Mouse (Mus musculus): Measurements from ENCODE around the gene Slc16a10. TPM values are rescaled to one million over a fixed set of nuclear protein-coding genes. Genes with fewer than 3 reads are reported as not detected.

Slc16a10 gene
- total RNA-seq, 4 experiments from 2014 or later = 19.3 to 24.6 (median 19.9) TPM

DNA sequence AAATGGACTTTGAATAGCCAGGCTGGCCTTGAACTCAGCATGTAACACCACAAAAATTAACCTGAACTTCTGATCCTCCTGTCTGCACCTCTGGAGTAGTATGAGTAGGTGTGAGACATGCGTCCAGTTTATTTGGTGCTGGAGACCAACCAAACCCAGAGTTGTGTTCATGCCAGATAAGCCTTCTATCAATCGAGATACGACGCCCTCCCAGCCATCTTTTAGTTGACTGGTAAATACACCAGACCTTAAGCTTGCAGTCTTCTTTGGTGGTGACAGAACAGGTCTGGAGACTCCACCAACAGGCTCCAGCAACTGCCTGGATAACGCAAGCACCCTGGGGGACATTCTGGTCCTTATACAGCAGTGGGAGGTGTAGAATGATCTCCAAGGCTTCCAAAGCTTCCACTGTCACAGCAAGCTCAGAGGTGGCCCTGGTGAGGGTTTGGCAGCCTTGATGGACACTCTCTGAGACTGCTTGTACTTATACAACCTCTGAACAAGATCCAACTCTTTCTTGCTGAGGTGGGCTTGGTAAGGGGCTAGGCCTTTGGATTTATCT, 7.6 kb upstream of the Slc16a10 start:
- no peak for DNase-seq (ENCODE audit: low spot score)

DNA sequence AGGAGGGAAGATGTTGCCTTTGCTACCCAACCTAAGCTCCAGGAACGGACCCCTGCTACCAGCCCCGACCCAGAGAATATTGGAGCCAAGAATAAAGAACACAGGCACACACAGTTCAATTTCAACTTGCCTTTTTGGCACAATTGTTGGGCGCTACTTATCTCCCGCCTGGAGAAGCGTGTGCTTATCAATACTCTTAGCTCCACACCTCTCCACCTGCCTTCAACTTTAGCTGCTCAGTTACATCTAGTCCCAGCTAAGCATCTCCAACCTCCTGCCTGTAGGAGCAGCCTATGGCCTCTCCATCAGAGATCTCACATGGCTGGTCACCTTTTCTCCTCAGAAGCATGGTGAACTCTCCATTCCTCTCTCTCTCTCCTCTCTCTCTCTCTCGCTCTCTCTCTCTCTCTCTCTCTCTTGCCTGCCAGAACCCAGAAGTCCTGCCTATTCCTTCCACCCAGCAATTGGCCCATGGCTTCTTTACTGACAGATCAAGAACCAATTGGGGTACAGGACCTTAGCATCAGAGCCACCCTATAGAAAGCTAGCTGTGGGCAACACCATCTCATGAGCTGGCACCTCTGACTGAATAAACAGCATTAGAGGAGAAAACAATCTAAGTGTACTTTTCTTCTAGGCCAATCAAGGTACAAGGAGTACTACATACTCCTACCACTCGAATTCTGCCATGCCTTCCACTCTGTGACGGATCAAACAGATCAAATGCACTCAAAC, 5.4 kb upstream of the Slc16a10 start:
- DNase-seq (ENCODE audit: low spot score) = no peak

GRCm38 (mm10) chr10:40146451-40146850, 4.4 kb upstream of the Slc16a10 start:
- DNase-seq (ENCODE audit: low spot score) = no peak

DNA sequence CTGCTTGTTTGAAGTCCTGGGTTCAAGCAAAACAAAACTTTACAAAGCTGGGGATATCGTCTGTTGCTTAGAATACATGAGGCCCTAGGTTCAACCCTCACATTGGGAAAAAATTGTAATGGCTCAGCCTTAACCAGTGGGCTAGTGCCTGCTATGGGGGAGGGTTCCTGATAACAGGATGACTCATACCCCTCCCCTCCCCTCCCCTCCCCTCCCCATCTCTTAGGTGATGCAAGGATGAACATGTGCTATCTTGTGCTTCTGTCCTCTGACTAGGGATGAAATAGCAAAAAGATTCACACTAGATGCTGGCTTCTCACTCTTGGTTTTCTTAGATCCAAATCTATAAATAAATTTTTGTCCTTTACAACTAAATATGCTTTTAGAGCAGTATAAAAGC, 2.8 kb upstream of the Slc16a10 start:
- no peak for DNase-seq (ENCODE audit: low spot score)

- DNase-seq (ENCODE audit: low spot score) = peak; percentile 43
Measured at GRCm38 (mm10) chr10:40141016-40141851, 824 bp downstream of the Slc16a10 start.

DNA sequence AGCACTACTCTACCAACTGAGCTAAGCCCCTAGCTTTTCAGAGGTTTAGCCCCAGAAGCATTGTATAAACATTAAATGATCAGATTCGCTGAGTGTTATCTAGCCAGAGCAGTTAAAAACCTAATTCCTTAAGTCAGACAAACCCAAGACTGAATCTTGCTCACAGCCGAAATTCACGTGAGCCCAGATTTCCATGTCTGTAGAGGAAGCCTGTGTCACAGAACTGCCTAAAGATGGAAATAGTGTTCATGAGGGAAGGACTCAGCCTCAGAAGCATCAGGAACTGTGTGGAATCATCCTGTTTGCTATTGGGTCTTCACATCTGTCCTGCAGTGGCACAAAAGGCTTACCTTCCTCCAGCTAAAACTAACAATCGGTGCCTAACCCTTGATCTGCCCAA, 2.4 kb downstream of the Slc16a10 start:
- DNase-seq (ENCODE audit: low spot score) = no peak

- DNase-seq (ENCODE audit: low spot score) = no peak
Measured at GRCm38 (mm10) chr10:40135807-40136778, 6.0 kb downstream of the Slc16a10 start.

GRCm38 (mm10) chr10:40134906-40135305, 7.2 kb downstream of the Slc16a10 start:
- no peak for DNase-seq (ENCODE audit: low spot score)

GRCm38 (mm10) chr10:40133636-40134035, 8.4 kb downstream of the Slc16a10 start:
- no peak for DNase-seq (ENCODE audit: low spot score)

GRCm38 (mm10) chr10:40131690-40132418, 10.2 kb downstream of the Slc16a10 start:
- DNase-seq (ENCODE audit: low spot score) = no peak

- no peak for DNase-seq (ENCODE audit: low spot score)
Measured at GRCm38 (mm10) chr10:40130126-40130525, 11.9 kb downstream of the Slc16a10 start.

GRCm38 (mm10) chr10:40129134-40129533, 12.9 kb downstream of the Slc16a10 start:
- no peak for DNase-seq (ENCODE audit: low spot score)

DNA sequence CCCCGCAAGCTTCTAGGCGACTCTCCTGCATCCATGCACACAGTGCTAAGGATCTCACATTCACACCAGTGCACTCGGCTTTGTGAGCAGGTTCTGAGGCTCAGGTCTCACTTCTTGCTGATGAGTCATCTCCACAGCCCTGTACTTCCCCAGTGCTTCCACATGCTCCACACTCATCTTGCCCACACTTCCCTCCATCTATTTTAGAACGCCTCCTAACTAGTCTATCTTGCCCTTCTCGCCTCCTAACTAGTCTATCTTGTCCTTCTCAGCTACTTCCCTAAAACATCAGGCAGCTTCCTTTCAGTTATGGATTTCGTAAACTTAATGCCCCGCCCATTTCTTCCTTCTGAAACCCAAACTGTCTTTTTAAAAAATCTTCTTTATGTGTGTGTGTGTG, 13.6 kb downstream of the Slc16a10 start:
- no peak for DNase-seq (ENCODE audit: low spot score)

DNA sequence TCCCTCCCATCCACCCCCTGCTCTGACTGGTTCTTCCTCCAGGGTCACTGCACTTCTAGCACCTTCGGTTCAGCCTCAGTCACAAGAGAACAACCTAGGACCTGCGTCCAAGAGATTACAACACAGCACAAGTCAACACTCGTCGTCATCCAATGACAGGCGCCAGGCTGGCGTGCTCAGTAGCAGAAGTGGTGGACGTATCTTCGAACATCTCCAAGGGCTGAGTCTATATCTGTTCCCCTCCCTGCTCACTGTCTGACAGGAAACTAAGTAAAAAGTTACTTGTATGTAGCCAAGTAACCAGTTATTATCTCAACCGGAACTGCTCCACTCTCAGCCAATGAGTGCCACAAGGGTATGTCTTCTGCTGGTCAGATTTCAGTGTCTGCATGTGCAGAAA, 16.9 kb downstream of the Slc16a10 start:
- DNase-seq (ENCODE audit: low spot score) = peak; percentile 61

GRCm38 (mm10) chr10:40124570-40124969, 17.5 kb downstream of the Slc16a10 start:
- no peak for DNase-seq (ENCODE audit: low spot score)

GRCm38 (mm10) chr10:40124096-40124495, 18.0 kb downstream of the Slc16a10 start:
- DNase-seq (ENCODE audit: low spot score) = no peak

DNA sequence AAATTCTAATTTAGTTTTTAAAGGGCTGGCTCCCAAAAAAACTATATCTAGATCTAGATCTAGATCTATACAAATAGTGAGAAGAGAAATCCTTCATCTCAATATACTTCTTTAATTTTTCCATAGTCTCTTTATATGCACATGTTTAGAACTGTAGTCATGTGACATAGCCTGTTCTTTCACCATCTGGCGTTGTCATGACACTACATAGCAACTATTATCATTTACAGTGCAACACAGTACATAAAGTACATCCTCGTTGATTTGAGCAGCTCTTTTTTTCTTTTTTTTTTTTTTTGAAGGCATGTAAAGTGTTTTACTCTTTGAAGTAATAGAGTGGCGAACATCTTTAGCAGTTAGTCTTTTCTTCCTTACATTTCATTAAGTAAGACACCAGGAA, 22.6 kb downstream of the Slc16a10 start:
- no peak for DNase-seq (ENCODE audit: low spot score)

- DNase-seq (ENCODE audit: low spot score) = no peak
Measured at GRCm38 (mm10) chr10:40118743-40119387, 23.2 kb downstream of the Slc16a10 start.

DNA sequence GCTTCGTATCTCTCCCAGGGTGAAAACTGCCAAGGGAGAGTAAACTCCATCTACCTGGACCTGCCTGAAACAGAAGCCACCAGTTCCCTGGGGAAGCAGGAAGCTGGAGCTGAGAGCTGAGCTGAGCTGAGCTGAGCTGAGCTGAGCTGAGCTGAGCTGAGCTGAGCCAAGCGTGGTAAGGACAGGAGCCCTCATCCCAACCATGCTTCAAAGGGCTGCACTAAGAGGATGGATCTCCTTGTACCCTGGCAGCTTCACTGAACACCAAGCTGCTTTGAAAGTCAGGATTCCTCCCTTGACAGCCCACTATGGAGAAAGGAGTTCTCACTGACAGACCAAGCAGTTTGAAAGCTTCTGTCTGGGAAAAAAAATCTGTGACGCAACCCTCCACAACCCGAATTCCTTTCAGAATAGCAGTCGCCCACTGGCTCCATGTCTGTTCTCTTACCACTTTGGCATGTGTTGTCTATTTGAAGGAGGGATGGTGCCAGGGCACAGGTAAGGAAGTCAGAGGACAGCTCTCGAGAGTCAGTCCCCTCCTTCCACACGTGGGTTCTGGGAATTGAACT, 28.5 kb downstream of the Slc16a10 start:
- DNase-seq (ENCODE audit: low spot score) = no peak

- no peak for DNase-seq (ENCODE audit: low spot score)
Measured at GRCm38 (mm10) chr10:40112256-40112655, 29.8 kb downstream of the Slc16a10 start.

Data from heart, adult 8-10 months (tissue).